Mouse (Mus musculus) retina, adult 2 months (tissue): ENCODE measurements around the gene Agtpbp1.
"Not testable (repeated sequence)": the region's sequence is repeated elsewhere in the genome, so short reads cannot be mapped to it uniquely, and the experiment has no call there.

Source experiments
- DNase-seq: peaks from one replicate; pipeline ENCODE4 v3.0.0-alpha.2; 2012; ENCODE audit warnings: low read depth, low spot score

The Agtpbp1 gene

GRCm38 (mm10) chr13:59584947-59585647 lies at the start of gene Agtpbp1, which contains the start of gene Naa35:
Agtpbp1 (minus strand) TSS chr13:59585227.
Naa35 (plus strand) TSS chr13:59585259.
- peak; percentile 98 for DNase-seq

DNA sequence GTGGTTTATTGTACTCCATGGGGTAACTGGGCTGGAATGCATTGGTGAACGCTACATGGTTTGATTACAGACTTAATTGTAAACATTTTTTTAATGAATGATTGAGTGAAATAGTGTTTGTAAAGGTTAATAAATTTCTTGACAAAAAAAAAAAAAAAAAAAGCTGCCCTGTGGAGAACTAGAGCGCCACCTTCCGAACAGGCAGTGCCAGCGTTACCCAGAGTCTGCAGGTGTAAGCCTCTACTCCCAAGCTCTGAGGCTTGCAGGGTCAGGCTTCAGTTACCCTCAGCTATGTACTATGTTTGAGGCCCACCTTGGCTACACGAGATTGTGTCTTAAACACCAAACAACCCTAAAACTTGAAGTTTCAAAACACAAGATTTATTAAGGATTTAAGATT lies 49.6 kb upstream of the Agtpbp1 start:
- DNase-seq = no peak

DNA sequence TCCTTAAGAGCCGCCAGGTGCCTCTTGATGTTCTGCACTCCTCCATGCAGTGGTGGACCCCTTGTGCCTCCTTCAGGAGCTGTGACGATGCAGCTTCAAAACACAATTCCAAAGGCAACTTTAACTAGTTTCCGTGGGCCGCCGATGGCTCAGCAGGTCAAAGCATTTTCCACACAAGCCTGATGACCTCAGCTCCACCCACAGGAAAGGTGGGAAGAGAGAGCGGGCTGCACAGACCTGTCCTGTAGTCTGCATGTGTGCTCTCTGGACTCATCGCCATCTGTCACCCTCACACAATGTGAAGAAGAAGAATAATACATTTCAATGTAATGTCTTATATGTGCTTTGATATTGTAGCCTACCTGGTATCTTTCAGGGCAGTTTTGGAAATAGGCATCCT lies 41.7 kb upstream of the Agtpbp1 start:
- no peak for DNase-seq

DNA sequence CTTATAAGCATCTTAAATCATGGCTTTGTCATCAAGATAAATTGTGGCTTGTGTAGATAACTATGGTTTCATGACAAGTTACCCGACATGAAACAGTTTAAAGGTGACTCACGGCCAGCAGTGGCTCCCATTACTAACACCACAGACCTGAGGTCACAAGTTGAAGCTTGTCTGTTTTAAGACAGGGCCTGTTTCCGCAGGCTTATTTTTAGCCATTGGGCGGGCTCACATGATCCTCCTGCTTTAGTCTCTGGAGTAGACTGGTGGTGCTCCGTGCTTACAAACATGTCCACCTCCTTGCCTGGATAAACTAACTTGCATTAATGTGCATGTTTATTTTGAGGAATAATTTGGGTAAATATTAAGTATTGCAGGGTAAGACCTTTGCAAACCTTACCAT lies 39.9 kb upstream of the Agtpbp1 start:
- no peak for DNase-seq

- DNase-seq = no peak
Measured at GRCm38 (mm10) chr13:59624389-59624788, 39.4 kb upstream of the Agtpbp1 start.

GRCm38 (mm10) chr13:59621643-59622489 lies 36.8 kb upstream of the Agtpbp1 start:
- DNase-seq = no peak

DNA sequence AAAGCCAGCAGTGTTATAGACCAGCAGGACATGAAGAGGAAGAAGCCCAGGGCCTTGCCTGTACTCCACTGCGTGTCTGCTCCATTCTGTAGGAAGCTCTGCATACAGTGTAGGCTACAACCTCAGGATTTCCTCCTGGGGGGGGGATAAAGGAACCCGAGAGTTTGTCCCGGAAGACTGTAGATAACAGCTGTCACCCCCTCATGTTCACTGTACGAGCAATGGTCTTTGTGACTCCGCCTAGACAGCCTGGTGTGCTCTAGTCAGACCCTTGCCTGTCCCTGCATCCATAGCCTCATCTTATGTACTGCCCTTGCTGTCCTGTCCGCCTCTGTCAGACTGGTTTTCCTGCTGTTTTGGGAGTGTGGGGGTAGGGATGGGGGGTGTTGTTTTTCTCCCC lies 33.4 kb upstream of the Agtpbp1 start:
- DNase-seq = no peak

DNA sequence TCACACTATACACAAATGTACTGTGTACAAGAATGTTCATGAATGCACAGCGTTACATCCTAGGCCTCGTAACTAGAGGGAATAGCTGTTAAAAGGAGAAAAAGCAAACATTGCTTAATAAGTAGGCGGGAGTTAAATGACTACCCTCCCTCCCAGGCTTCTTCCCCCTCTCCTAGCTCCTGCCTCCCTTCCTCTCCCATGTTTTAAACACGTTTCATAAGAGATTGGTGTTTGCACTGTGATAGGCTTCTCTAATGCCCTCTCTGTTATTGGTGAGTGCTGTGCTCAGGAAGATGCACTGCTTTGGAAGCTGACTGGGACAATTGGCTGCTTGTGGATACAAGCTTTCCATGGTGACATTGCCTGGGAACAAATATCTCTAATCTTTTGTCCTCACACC lies 30.5 kb upstream of the Agtpbp1 start:
- DNase-seq = no peak

GRCm38 (mm10) chr13:59615152-59615551 lies 30.1 kb upstream of the Agtpbp1 start:
- no peak for DNase-seq

DNA sequence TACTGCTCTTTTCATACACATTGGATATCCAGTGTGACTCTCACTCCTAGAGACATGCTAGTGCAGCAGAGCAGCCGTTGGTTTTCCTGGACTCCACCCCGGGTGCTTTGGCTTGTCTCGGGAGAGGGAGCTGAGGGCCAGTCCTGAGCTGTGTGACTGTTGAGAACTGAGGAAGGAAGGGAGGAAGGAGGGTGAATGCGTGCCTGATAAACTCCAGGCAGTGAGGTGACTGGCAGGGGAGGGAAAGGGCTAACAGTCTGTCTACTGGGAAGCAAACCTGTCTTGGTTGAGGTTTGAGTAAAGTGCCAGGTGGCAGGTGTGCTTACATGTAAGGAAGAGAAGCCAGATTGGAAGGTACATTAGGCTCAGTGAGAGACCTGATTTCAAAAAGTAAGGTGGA lies 28.8 kb upstream of the Agtpbp1 start:
- DNase-seq = no peak

GRCm38 (mm10) chr13:59610437-59610836 lies 25.4 kb upstream of the Agtpbp1 start:
- no peak for DNase-seq

- no peak for DNase-seq
Measured at GRCm38 (mm10) chr13:59609885-59610284, 24.9 kb upstream of the Agtpbp1 start.

DNA sequence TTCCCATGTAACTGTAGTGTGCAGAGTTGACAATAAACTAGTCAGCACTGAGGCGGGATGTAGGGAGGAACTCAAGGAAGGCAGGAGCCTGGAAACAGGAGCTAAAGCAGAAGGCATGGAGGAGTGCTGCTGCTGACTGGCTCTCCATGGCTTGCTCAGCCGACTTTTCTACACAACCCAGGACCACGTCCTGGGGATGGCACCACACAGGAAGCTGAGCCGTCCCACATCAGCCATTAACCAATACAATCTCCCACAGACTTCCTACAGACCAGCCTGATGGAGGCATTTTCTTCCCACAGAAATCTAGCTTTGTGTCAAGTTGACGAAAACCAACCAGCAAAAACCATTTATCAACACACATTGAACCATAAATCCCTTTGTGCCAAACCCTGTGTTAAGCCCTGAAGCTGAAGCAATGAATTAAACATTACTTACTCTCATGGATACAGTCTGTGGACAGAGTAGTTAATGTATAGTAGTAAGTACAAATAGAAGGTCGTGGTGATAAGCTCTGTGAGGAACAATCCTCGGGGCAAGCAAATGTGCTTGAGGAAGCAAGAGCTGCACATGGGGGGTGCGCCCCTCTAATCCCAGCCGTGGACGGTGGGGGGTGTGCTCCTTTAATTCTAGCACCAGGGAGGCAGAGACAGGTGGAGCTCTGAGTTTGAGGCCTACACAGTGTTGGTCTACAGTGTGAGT lies 20.3 kb upstream of the Agtpbp1 start:
- no peak for DNase-seq

DNA sequence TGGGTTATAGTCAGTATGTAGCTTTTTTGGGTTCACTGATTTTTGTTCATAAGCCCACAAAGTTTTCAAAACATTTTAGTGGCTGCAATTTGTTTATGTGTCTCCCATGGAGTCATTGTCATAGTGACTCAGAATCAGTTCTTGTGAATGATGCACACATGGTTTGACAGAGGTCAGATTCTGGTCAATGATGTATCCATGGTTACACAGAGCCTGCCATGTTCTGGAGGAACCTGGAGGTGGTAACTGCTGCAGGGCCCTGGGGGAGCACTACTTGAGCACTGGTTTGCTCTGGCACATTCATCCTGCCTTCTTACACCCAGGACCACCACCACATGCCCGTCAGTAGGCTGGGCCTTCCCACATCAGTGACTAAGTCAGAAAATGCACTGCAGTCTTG lies 19.5 kb upstream of the Agtpbp1 start:
- no peak for DNase-seq

- DNase-seq = no peak
Measured at GRCm38 (mm10) chr13:59603096-59603495, 18.1 kb upstream of the Agtpbp1 start.

DNA sequence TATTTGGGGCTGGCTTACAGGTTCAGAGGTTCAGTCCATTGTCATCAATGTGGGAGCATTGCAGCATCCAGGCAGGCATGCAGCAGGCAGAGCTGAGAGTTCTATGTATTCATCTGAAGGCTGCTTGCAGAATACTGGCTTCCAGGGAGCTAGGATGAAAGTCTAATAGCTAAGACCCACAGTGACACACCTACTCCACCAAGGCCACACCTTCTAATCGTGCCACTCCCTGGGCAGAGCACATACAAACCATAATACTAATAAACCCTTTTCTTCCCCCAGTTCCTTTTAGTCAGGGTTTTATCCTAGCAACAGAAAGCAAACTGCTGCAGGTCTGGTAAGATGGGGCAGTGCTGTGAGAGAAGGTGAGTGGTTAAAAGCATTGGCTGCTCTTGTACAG lies 7.6 kb upstream of the Agtpbp1 start:
- DNase-seq = no peak

DNA sequence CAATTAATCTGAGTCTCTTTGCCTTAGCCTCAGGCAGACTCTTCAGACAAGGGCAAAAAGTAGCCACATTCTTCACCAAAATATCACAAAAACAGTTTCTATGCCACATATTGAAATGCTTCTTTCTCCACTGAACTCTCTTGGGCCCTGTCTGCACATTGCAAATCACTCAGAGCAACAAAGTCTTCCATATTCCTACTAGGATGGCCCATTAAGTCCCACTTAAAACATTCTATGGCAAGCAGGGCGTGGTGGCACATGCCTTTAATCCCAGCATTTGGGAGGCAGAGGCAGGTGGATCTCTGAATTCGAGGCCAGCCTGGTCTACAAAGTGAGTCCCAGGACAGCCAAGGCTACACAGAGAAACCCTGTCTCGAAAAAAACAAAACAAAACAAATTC lies 7.0 kb upstream of the Agtpbp1 start:
- DNase-seq = not testable (repeated sequence)

- DNase-seq = no peak
Measured at GRCm38 (mm10) chr13:59590691-59591090, 5.7 kb upstream of the Agtpbp1 start.

DNA sequence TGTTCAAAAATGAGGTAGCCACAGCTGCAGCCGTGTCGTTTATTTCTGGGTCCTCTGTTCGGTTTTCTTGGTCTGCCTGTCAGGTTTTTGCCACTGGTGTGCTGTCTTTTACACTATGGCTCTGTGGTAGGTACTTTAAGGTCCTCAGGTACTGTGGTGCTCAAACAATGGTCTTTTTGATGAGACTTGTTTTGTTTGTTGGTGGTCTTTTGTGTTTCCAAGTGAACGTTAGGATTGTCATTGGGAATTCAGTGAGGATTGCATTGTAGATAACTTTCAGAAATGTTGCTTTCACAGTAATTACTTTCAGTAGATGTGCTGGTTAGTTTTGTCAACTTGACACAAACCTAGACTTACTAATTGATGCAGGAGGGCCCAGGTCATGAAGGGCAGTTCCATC lies 4.6 kb upstream of the Agtpbp1 start:
- DNase-seq = no peak

DNA sequence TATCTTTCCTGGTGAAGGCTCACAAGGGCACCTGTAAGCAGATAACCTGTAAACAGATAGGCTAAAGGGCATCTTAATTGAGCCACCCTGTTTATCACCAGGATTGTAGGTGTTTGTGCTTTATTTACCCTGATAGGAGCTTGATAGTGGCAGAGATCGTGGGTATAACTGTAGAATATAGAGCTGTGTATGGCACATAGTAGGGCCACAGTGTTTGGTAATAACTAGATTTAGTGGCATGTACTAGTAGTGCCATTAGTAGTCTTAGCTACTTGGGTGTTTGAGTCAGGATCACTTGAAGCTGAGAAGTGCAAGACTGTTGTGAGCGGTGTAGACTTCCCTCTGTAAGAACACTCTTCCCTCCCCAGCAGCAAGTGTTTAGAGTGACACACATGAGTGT lies 2.2 kb upstream of the Agtpbp1 start:
- DNase-seq = no peak

DNA sequence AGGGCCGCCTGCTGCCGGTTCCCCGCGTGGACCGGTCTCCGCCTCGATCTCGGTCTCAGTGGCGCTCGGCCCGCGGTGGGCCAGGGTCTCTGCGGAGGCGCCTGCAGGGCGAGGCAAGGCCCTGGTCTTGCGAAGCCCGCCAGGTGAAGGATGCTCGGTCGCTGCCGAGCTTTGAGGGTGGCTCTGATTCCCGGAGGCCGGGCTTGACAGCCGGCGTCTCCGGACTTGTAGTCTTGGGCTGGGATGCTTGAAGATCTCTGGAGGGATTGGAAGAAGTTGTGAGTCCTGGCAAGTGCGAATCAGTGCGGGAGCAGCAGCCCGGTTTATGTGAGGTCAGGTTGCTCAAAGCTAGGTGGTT lies 600 bp upstream of the Agtpbp1 start:
- no peak for DNase-seq

- no peak for DNase-seq
Measured at GRCm38 (mm10) chr13:59584481-59584880, 546 bp downstream of the Agtpbp1 start.

DNA sequence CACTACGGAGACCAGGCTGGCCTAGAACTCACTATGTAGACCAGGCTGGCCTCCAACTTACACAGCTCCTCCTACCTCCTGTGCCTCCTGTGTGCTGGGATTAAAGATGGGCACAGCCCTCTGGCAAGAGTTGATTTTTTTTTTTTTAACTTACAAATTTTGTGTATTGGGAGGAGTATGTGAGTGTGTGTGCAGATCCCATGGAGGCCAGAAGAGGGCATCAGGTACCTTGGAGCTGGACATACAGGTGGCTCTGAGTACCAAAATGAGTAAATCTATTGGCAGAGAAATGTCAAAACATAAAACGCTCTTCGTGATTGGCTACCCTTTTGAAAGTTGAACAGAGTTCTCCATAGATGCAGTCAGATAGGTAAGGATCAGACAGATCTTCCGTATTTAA lies 4.1 kb downstream of the Agtpbp1 start:
- DNase-seq = no peak
